Mouse (Mus musculus) myocyte (in vitro differentiated cells): ENCODE results near the gene Smagp. TPM values are rescaled to one million over a fixed set of nuclear protein-coding genes. Genes with fewer than 3 reads are reported as not detected.

Experiments used
- H3K27me3 ChIP-seq: one replicate; pipeline ENCODE4 v1.6.1; 2011; ENCODE audit not compliant: control insufficient read depth, insufficient read depth, insufficient read length
- H3K36me3 ChIP-seq: one replicate; pipeline ENCODE4 v1.6.1; 2011; ENCODE audit not compliant: control insufficient read depth, insufficient read depth
- H3K4me2 ChIP-seq: one replicate; pipeline ENCODE4 v1.6.1; 2011; ENCODE audit warnings: low read depth, control low read depth
- H3K4me3 ChIP-seq: one replicate; pipeline ENCODE4 v1.5.1; 2011; ENCODE audit warnings: mild to moderate bottlenecking, control low read depth, moderate library complexity
- H3K79me2 ChIP-seq: one replicate; pipeline ENCODE4 v1.6.1; 2011; ENCODE audit not compliant: control insufficient read depth, insufficient read depth
- H3ac ChIP-seq: one replicate; pipeline ENCODE4 v1.6.1; 2011; ENCODE audit not compliant: control insufficient read depth, insufficient read length
- CEBPB ChIP-seq: IDR thresholded peaks from 2 replicates; pipeline ENCODE4 v1.6.1; 2011; ENCODE audit warnings: mild to moderate bottlenecking, moderate library complexity; ENCODE audit not compliant: poor library complexity, insufficient read depth, severe bottlenecking
- E2F4 ChIP-seq: IDR thresholded peaks from one replicate; pipeline ENCODE4 v1.6.1; 2011; ENCODE audit warnings: mild to moderate bottlenecking, control low read depth, moderate library complexity; ENCODE audit not compliant: insufficient read depth
- MAX ChIP-seq: IDR thresholded peaks from one replicate; pipeline ENCODE4 v1.6.1; 2011; ENCODE audit warnings: low read depth, mild to moderate bottlenecking, control low read depth
- MYOD1 ChIP-seq, 3 experiments: IDR thresholded peaks; one replicate each; pipeline ENCODE4 v1.6.1; 2011; ENCODE audit warnings: control low read depth in 2 of 3, low read depth in 2 of 3, mild to moderate bottlenecking in 2 of 3, moderate library complexity in 1 of 3; ENCODE audit not compliant: insufficient read length in 2 of 3, control insufficient read depth in 1 of 3
- MYOG ChIP-seq, 3 experiments: IDR thresholded peaks; one replicate each; pipeline ENCODE4 v1.6.1; 2011; ENCODE audit warnings: control low read depth in 2 of 3, low read depth in 2 of 3, mild to moderate bottlenecking in 2 of 3; ENCODE audit not compliant: insufficient read length in 2 of 3, control insufficient read depth in 1 of 3, insufficient read depth in 1 of 3
- POLR2A ChIP-seq: IDR thresholded peaks from one replicate; pipeline ENCODE4 v1.6.1; 2011; ENCODE audit warnings: low read depth, mild to moderate bottlenecking, control low read depth, moderate library complexity; ENCODE audit not compliant: insufficient read length
- POLR2AphosphoS2 ChIP-seq: IDR thresholded peaks from one replicate; pipeline ENCODE4 v1.6.1; 2011; ENCODE audit warnings: low read depth, control low read depth; ENCODE audit not compliant: insufficient read length
- REST ChIP-seq: IDR thresholded peaks from one replicate; pipeline ENCODE4 v1.6.1; 2011; ENCODE audit warnings: mild to moderate bottlenecking, control low read depth, moderate library complexity; ENCODE audit not compliant: insufficient read depth, insufficient read length
- SRF ChIP-seq: IDR thresholded peaks from one replicate; pipeline ENCODE4 v1.6.1; 2011; ENCODE audit warnings: low read depth; ENCODE audit not compliant: control insufficient read depth, insufficient read length
- TCF12 ChIP-seq: IDR thresholded peaks from one replicate; pipeline ENCODE4 v1.6.1; 2011; ENCODE audit warnings: mild to moderate bottlenecking, control low read depth; ENCODE audit not compliant: poor library complexity, insufficient read depth, severe bottlenecking
- TCF3 ChIP-seq: IDR thresholded peaks from one replicate; pipeline ENCODE4 v1.6.1; 2011; ENCODE audit warnings: low read depth, control low read depth; ENCODE audit not compliant: insufficient read length
- USF1 ChIP-seq: IDR thresholded peaks from one replicate; pipeline ENCODE4 v1.6.1; 2011; ENCODE audit warnings: low read depth, mild to moderate bottlenecking, control low read depth, moderate library complexity
- polyA plus RNA-seq: library from polyadenylated mRNA; unstranded; fragments of >200 nt; fragmentation: generic; extraction: Trizol; gene quantifications from one replicate; pipeline ENCODE4 v1.2.1, GENCODE M21; 2012; ENCODE audit warnings: missing spikeins

Gene Smagp
- polyA plus RNA-seq, 1 experiment = 2.0 TPM

GRCm38 (mm10) chr15:100684450-100684849 lies 47.7 kb upstream of the Smagp start:
- Histone ChIP-seq H3K79me2 (no peaks in the 10 kb centered on the region), H3ac (no peak overlapping the region), H3K36me3 (no peaks in the 10 kb centered on the region), H3K27me3 (no peaks in the 10 kb centered on the region), H3K4me2 (no peak overlapping the region), H3K4me3 (no peak overlapping the region)
- TF ChIP-seq TCF12 = no peak
- no peak for TF ChIP-seq USF1
- TF ChIP-seq POLR2AphosphoS2 = no peak
- TF ChIP-seq E2F4 = no peak
- TF ChIP-seq MAX = no peak
- no peak for TF ChIP-seq SRF
- TF ChIP-seq TCF3 = no peak
- TF ChIP-seq MYOD1 (IDR thresholded peaks at IDR 0.05; ENCODE audit: control insufficient read depth in 1 of 3, insufficient read length in 2 of 3, low read depth in 2 of 3) = no peak
- TF ChIP-seq MYOG (IDR thresholded peaks at IDR 0.05; ENCODE audit: control insufficient read depth in 1 of 3, insufficient read depth in 1 of 3, insufficient read length in 2 of 3, low read depth in 2 of 3) = no peak
- no peak for TF ChIP-seq CEBPB
- no peak for TF ChIP-seq POLR2A
- no peak for TF ChIP-seq REST

DNA sequence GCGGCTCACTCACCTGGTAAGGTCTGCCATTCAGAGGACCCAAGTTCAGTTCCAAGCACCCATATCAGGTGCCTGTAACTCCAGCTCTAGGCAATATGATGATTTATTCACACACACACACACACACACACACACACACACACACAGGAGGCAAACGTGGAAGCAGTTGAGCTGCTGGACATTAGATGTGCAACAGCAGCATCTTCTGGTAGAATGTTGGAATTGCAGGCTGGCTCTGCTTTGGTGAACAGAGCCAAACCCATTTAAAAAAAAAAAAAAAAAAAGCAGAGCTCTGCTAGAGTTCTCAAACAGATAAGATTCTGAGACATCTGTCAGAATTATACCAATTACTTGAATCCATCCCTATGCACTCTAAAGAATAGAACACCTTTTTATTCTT lies 46.3 kb upstream of the Smagp start:
- no peak overlapping the region for H3K4me3 ChIP-seq
- H3K4me2 ChIP-seq = no peak overlapping the region
- no peaks in the 10 kb centered on the region for H3K27me3 ChIP-seq
- TF ChIP-seq TCF12 (no peak), MYOD1 (IDR thresholded peaks at IDR 0.05; ENCODE audit: control insufficient read depth in 1 of 3, insufficient read length in 2 of 3, low read depth in 2 of 3) (peak in 1 of 3 experiments; percentile 2)
- H3ac ChIP-seq = no peak overlapping the region
- no peaks in the 10 kb centered on the region for H3K79me2 ChIP-seq
- no peaks in the 10 kb centered on the region for H3K36me3 ChIP-seq

- TF ChIP-seq REST (no peak), USF1 (no peak), TCF12 (no peak), POLR2AphosphoS2 (no peak), MAX (no peak), MYOG (IDR thresholded peaks at IDR 0.05; ENCODE audit: control insufficient read depth in 1 of 3, insufficient read depth in 1 of 3, insufficient read length in 2 of 3, low read depth in 2 of 3) (no peak), CEBPB (no peak), TCF3 (no peak), E2F4 (no peak), MYOD1 (IDR thresholded peaks at IDR 0.05; ENCODE audit: control insufficient read depth in 1 of 3, insufficient read length in 2 of 3, low read depth in 2 of 3) (no peak), SRF (no peak)
Measured at GRCm38 (mm10) chr15:100681770-100682169, 45.0 kb upstream of the Smagp start.

DNA sequence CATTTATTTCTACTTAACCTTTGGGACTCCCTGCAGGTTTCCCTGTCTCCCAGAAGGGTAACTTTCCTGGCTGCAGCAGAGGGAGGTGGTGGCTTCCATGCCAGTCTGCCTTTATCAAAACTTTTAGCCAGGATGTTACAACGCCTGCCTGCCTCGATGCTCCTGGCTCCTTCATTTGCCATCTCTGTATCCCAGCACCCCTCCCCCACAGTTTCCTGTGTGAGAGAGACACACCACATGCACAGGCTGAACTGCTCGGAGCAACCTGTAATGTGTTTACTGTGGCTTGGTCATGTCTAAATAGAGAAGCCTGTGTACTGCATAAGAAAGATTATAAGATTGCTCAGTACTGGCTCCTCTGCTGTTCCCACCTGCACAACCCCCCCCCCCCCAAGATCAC lies 43.6 kb upstream of the Smagp start:
- H3K4me2 ChIP-seq = no peak overlapping the region
- no peak overlapping the region for H3ac ChIP-seq
- no peaks in the 10 kb centered on the region for H3K27me3 ChIP-seq
- H3K36me3 ChIP-seq = no peaks in the 10 kb centered on the region
- H3K79me2 ChIP-seq = no peaks in the 10 kb centered on the region
- no peak overlapping the region for H3K4me3 ChIP-seq
- TF ChIP-seq TCF12 (no peak), MYOD1 (IDR thresholded peaks at IDR 0.05; ENCODE audit: control insufficient read depth in 1 of 3, insufficient read length in 2 of 3, low read depth in 2 of 3) (no peak), USF1 (no peak), POLR2AphosphoS2 (no peak), CEBPB (no peak), TCF3 (no peak), SRF (no peak), REST (no peak), POLR2A (no peak), MAX (no peak), MYOG (IDR thresholded peaks at IDR 0.05; ENCODE audit: control insufficient read depth in 1 of 3, insufficient read depth in 1 of 3, insufficient read length in 2 of 3, low read depth in 2 of 3) (no peak), E2F4 (no peak)

More at GRCm38 (mm10) chr15:100681770-100682169, 45.0 kb upstream of the Smagp start:
- no peak overlapping the region for H3K4me3 ChIP-seq
- H3ac ChIP-seq = no peak overlapping the region
- H3K79me2 ChIP-seq = no peaks in the 10 kb centered on the region
- no peak overlapping the region for H3K4me2 ChIP-seq
- no peaks in the 10 kb centered on the region for H3K36me3 ChIP-seq
- H3K27me3 ChIP-seq = no peaks in the 10 kb centered on the region

- H3ac ChIP-seq = no peak overlapping the region
- H3K4me3 ChIP-seq = no peak overlapping the region
- H3K79me2 ChIP-seq = no peaks in the 10 kb centered on the region
- H3K27me3 ChIP-seq = no peaks in the 10 kb centered on the region
- TF ChIP-seq POLR2AphosphoS2 = no peak
- TF ChIP-seq USF1 = no peak
- TF ChIP-seq TCF3 = no peak
- TF ChIP-seq MAX = no peak
- TF ChIP-seq MYOG (IDR thresholded peaks at IDR 0.05; ENCODE audit: control insufficient read depth in 1 of 3, insufficient read depth in 1 of 3, insufficient read length in 2 of 3, low read depth in 2 of 3) = no peak
- TF ChIP-seq SRF = no peak
- TF ChIP-seq E2F4 = no peak
- no peak for TF ChIP-seq CEBPB
- no peak for TF ChIP-seq TCF12
- no peak for TF ChIP-seq MYOD1 (IDR thresholded peaks at IDR 0.05; ENCODE audit: control insufficient read depth in 1 of 3, insufficient read length in 2 of 3, low read depth in 2 of 3)
- TF ChIP-seq POLR2A = no peak
- no peak for TF ChIP-seq REST
- H3K36me3 ChIP-seq = no peaks in the 10 kb centered on the region
- H3K4me2 ChIP-seq = no peak overlapping the region
Measured at GRCm38 (mm10) chr15:100679005-100679404, 42.3 kb upstream of the Smagp start.
